Mouse (Mus musculus) c-Kit-positive CD71-positive TER-119-positive erythroid progenitor cells, embryonic 14.5 days (primary cell): ENCODE measurements around the gene Kdelr2.

Experiments
- DNase-seq: peaks from one replicate; pipeline ENCODE4 v3.0.0-alpha.2; 2013; ENCODE audit warnings: low spot score

Gene Kdelr2

DNA sequence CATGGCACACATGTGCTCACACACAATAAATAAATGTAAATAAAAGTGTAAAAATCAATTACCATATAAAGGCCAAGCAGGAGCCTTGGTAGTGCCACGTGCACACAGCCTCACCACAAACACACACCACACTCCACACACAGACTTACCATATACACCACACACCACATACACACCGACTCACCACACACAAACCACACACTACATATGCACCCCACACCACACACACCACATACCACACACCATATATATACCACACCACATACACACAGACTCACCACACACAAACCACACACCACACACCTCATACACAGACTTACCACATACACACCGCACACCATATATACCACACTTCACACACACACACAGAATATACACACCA lies 67.5 kb downstream of the Kdelr2 start:
- no peak for DNase-seq
